Mouse (Mus musculus) embryonic fibroblast, embryonic 13.5 days (primary cell): ENCODE results near the gene Dpyd. TPM values are rescaled to one million over a fixed set of nuclear protein-coding genes. Genes with fewer than 3 reads are reported as not detected.

ENCODE experiments used
- H3K27ac ChIP-seq: 2 replicates; pipeline ENCODE4 v1.5.1; 2012; ENCODE audit warnings: low read length, control low read depth, inconsistent platforms; ENCODE audit not compliant: insufficient read depth
- H3K4me1 ChIP-seq: 2 replicates; pipeline ENCODE4 v1.6.1; 2011; ENCODE audit warnings: low read length; ENCODE audit not compliant: control insufficient read depth, insufficient read depth
- H3K4me3 ChIP-seq: 2 replicates; pipeline ENCODE4 v1.5.1; 2011; ENCODE audit warnings: mild to moderate bottlenecking, control low read depth, low read length; ENCODE audit not compliant: insufficient read depth
- CTCF ChIP-seq: IDR thresholded peaks from 2 replicates; pipeline ENCODE4 v1.5.1; 2011; ENCODE audit warnings: mild to moderate bottlenecking, control low read depth, low read length, moderate library complexity, borderline replicate concordance; ENCODE audit not compliant: insufficient read depth
- POLR2A ChIP-seq: IDR thresholded peaks from 2 replicates; pipeline ENCODE4 v1.6.1; 2011; ENCODE audit warnings: low read depth, mild to moderate bottlenecking, control low read depth, low read length, moderate library complexity
- polyA plus RNA-seq: library from polyadenylated mRNA; stranded (reverse); fragments of >200 nt; gene quantifications from 2 replicates; pipeline ENCODE4 v1.2.4, GENCODE M21; 2011; ENCODE audit warnings: low read depth; ENCODE audit not compliant: missing spikeins, insufficient read length

The Dpyd gene
- 1.4 and 2.2 TPM in 2 replicates for polyA plus RNA-seq

GRCm38 (mm10) chr3:118561554-118562310, at the start of gene Dpyd:
TSS of gene Dpyd (plus strand) at chr3:118562129.
- no peaks in the 10 kb centered on the region for H3K4me1 ChIP-seq
- H3K4me3 ChIP-seq = peak within 1 kb of the TSS; percentile 82
- H3K27ac ChIP-seq = no peak within 1 kb of the TSS

DNA sequence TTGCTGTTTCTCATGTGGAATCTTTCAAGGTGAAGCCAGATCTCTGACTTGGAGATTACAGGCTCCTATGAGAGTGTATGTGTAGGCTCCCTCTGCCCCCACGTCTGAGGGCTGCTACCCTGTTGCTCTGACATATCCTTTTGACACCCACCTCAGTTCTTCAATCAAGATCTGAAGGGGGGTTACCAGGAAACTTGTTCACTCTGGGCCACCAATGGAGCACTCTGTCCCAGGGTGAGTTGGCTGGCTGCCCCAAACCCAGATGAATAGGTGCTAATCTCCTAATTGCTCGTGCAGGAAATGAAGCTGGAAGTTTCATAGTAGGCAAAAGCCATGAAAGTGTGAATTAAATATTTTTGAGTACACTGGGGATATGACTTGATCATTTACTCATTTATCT, 24.3 kb upstream of the Dpyd start:
- no peaks in the 10 kb centered on the region for H3K4me1 ChIP-seq
- TF ChIP-seq POLR2A (no peak), CTCF (no peak)
- no peak overlapping the region for H3K27ac ChIP-seq
- H3K4me3 ChIP-seq = no peak overlapping the region

More at GRCm38 (mm10) chr3:118561554-118562310, at the start of gene Dpyd:
- TF ChIP-seq POLR2A = peak; percentile 53
- no peak for TF ChIP-seq CTCF

DNA sequence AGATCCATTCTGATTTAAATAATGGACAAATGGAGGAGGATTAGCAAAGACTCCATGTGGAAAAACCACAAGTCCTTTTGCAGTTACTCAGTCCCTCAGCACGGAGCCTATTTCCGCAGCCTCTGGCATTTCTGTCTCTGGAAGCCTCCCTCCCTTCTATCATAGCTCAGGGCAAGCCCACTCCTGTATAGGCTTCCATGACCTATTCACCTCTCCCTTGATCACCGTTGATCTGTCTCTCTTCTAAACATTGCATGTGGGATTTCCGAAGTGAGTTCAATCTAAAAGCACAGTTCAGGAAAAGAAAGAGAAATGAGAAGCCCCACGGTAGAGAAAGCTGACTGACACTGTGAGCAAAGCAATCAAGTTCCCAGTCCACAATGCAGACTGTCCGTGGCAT, 20.2 kb upstream of the Dpyd start:
- Histone ChIP-seq H3K27ac (no peak overlapping the region), H3K4me1 (no peaks in the 10 kb centered on the region), H3K4me3 (no peak overlapping the region)
- TF ChIP-seq POLR2A (no peak), CTCF (no peak)

- H3K27ac ChIP-seq = no peak overlapping the region
- no peak for TF ChIP-seq POLR2A
- TF ChIP-seq CTCF = no peak
- H3K4me1 ChIP-seq = no peaks in the 10 kb centered on the region
- H3K4me3 ChIP-seq = no peak overlapping the region
Observed at GRCm38 (mm10) chr3:118547551-118548210, 14.2 kb upstream of the Dpyd start.

GRCm38 (mm10) chr3:118557605-118558004, 4.3 kb upstream of the Dpyd start:
- Histone ChIP-seq H3K4me1 (no peaks in the 10 kb centered on the region), H3K27ac (no peak overlapping the region), H3K4me3 (no peak overlapping the region)
- TF ChIP-seq CTCF = no peak
- TF ChIP-seq POLR2A = no peak

DNA sequence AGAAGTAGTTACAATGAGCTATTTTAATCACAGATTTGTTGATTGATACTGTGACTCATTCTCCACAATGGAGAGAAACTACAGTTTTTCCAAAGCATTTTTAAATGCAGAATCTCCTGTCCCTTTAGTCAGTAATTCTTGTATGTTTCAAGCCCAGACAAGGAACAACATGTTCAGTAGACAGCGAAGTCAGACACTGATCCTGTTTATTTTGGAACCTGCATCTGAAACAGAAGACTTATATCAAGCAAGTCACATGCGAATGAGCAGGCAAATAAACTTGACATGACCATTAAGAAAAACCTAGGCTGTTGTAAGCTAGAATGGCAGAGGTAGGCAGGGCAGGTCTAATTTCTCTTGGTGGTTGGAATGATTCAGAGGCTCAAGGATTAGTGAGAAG, 2.0 kb upstream of the Dpyd start:
- H3K4me3 ChIP-seq = no peak overlapping the region
- TF ChIP-seq POLR2A (no peak), CTCF (no peak)
- no peak overlapping the region; the same call in 1 of the 2 replicates for H3K27ac ChIP-seq
- no peaks in the 10 kb centered on the region for H3K4me1 ChIP-seq

- Histone ChIP-seq H3K27ac (no peak overlapping the region), H3K4me3 (peak overlapping the region; percentile 82), H3K4me1 (no peaks in the 10 kb centered on the region)
- no peak for TF ChIP-seq POLR2A
- TF ChIP-seq CTCF = no peak
Observed at GRCm38 (mm10) chr3:118562311-118562671, 362 bp downstream of the Dpyd start.

GRCm38 (mm10) chr3:118566779-118567178, 4.8 kb downstream of the Dpyd start:
- H3K4me1 ChIP-seq = no peaks in the 10 kb centered on the region

DNA sequence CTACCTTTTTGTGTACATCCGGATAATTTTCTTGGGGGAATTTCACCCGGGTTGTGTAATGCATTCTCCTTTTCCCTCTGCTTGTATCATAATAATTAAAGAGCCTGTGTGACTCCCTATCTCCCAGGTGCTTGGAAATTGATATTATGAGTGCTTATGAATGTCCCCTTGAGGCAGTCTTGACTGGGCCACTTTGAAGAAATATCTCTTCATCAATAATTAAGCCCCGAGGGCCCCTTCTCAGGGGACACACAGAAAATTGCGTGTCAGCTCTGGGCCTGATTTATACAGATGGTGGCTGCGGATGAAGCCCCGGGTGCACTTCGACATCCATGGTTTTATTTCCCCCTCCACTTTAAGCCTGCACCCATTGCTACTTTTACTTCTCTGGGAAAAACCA, 8.3 kb downstream of the Dpyd start:
- Histone ChIP-seq H3K27ac (no peak overlapping the region), H3K4me3 (no peak overlapping the region), H3K4me1 (no peaks in the 10 kb centered on the region)
- no peak for TF ChIP-seq CTCF
- no peak for TF ChIP-seq POLR2A

More at GRCm38 (mm10) chr3:118566779-118567178, 4.8 kb downstream of the Dpyd start:
- no peak overlapping the region for H3K27ac ChIP-seq
- no peak overlapping the region for H3K4me3 ChIP-seq
- TF ChIP-seq POLR2A = no peak

GRCm38 (mm10) chr3:118590559-118590958, 28.6 kb downstream of the Dpyd start:
- H3K27ac ChIP-seq = no peak overlapping the region
- no peak overlapping the region for H3K4me3 ChIP-seq
- H3K4me1 ChIP-seq = no peaks in the 10 kb centered on the region
- TF ChIP-seq CTCF = no peak
- no peak for TF ChIP-seq POLR2A
